Mouse (Mus musculus) cerebellum, adult 2 months (tissue): Measurements from ENCODE around the gene Hoxd1.

Experiments
- CTCF ChIP-seq: fragments of 200-500 bp; IDR thresholded peaks from 2 replicates; pipeline ENCODE4 v1.5.1; 2011; ENCODE audit warnings: low read depth, mild to moderate bottlenecking, control low read depth, low read length, moderate library complexity, borderline replicate concordance; ENCODE audit not compliant: insufficient read depth
- POLR2A ChIP-seq: fragments of 200-500 bp; IDR thresholded peaks from 2 replicates; pipeline ENCODE4 v1.6.1; 2011; ENCODE audit warnings: low read length, control low read depth, borderline replicate concordance; ENCODE audit not compliant: insufficient read depth

DNA sequence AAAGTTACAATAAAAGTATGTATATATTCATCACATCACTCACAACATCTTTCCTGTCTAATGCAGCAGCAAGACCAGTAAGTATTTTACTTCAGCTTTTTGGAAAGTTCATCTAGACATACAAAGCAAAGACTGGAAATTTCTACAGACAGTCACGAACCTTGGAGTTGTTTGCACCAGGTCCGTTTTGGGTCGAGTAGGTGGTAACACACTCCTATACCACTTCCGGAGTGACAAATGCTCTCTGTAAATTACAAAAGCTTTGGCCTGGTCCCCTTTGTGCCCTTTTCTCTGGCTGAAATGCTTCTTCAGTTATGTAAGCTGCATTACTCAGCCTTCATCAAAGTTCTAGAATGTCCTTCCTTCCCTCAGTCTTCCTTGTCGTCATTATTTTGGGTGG lies 9.1 kb upstream of the Hoxd1 start:
- TF ChIP-seq CTCF (no peak), POLR2A (no peak)
